10 mouse cellular contexts compared by ENCODE assay signal in genomic region chr4:41705922-41706754, GRCm38 (mm10). TPM values are rescaled to one million over a fixed set of nuclear protein-coding genes. Genes with fewer than 3 reads are reported as not detected.
DNase-seq lines count a peak whose midpoint lies in the region; ATAC-seq and TF ChIP-seq lines count a peak whose summit lies in the region.
"Had no signal": no experiment of that assay in that cellular context is flagged by ENCODE, and none has a peak within 500 bp of the region (broad histone marks: within the 10 kb centered on the region; RNA-seq: fewer than 3 reads in every experiment).

No protein-coding gene starts in this region.

- ATAC-seq in lung, embryonic 14.5 days (ENCODE audit: insufficient read depth) = no peak
- no peak for ATAC-seq in forebrain, embryonic 15.5 days (replicated peaks)
- ATAC-seq in midbrain, embryonic 16.5 days = peak; percentile 4; the same call in 1 of the 2 replicates
- no peak for ATAC-seq in stomach, postnatal 0 days (ENCODE audit: low FRiP score, low TSS enrichment)

- no peak overlapping the region for H3K9ac ChIP-seq in lung, embryonic 14.5 days
- H3K9ac ChIP-seq in forebrain, embryonic 15.5 days (replicated peaks) = no peak overlapping the region
- H3K9ac ChIP-seq in midbrain, embryonic 16.5 days (ENCODE audit: low read depth, low read length) = peak overlapping the region; percentile 42; the same call in 1 of the 2 replicates
- no peak overlapping the region for H3K9ac ChIP-seq in stomach, postnatal 0 days (ENCODE audit: low read length)

- H3K4me1 ChIP-seq in lung, embryonic 14.5 days (ENCODE audit: insufficient read depth) = no peaks in the 10 kb centered on the region
- H3K4me1 ChIP-seq in forebrain, embryonic 15.5 days = peaks cover 29% of the 10 kb centered on the region
- peaks cover 23% of the 10 kb centered on the region for H3K4me1 ChIP-seq in midbrain, embryonic 16.5 days (ENCODE audit: control insufficient read depth, insufficient read depth, low read length)
- no peaks in the 10 kb centered on the region for H3K4me1 ChIP-seq in stomach, postnatal 0 days (replicated peaks; ENCODE audit: control insufficient read depth, insufficient read depth)

- DNase-seq in cerebellum, postnatal 10 days = peak; percentile 69 to 75
- no peak for DNase-seq in cerebellum, postnatal 4 days (ENCODE audit: low spot score in 2 of 2)
- peak; percentile 40 for DNase-seq in lung, embryonic 14.5 days
- DNase-seq in lung, postnatal 36 days = no peak
- no peak for DNase-seq in stomach, postnatal 0 days (ENCODE audit: low spot score)
- no peak for DNase-seq in ovary, postnatal 10 days (ENCODE audit: low spot score)

- no peak for TF ChIP-seq EP300 in stomach, postnatal 0 days (optimal IDR thresholded peaks at IDR 0.05)

- H3K4me2 ChIP-seq in lung, embryonic 14.5 days = no peak overlapping the region
- peak overlapping the region; percentile 28; the same call in 1 of the 2 replicates for H3K4me2 ChIP-seq in forebrain, embryonic 15.5 days (replicated peaks)
- peak overlapping the region; percentile 21; the same call in 1 of the 2 replicates for H3K4me2 ChIP-seq in midbrain, embryonic 16.5 days (ENCODE audit: low read length)
- H3K4me2 ChIP-seq in stomach, postnatal 0 days (replicated peaks; ENCODE audit: low read depth) = no peak overlapping the region

- TF ChIP-seq CTCF in lung, embryonic 14.5 days (IDR thresholded peaks at IDR 0.05; ENCODE audit: low read depth) = no peak
- no peak for TF ChIP-seq CTCF in stomach, postnatal 0 days (IDR thresholded peaks at IDR 0.05; ENCODE audit: low read depth)

- 54% methylated on average over 19 of the region's 19 CpGs for WGBS in lung, embryonic 14.5 days
- WGBS in forebrain, embryonic 15.5 days = 42% methylated on average over 19 of the region's 19 CpGs
- WGBS in midbrain, embryonic 16.5 days = 50% methylated on average over 19 of the region's 19 CpGs
- WGBS in stomach, postnatal 0 days = 61% methylated on average over 19 of the region's 19 CpGs

- H3K9me3 ChIP-seq in lung, embryonic 14.5 days (ENCODE audit: low read depth, low read length) = no peaks in the 10 kb centered on the region
- no peaks in the 10 kb centered on the region for H3K9me3 ChIP-seq in forebrain, embryonic 15.5 days
- no peaks in the 10 kb centered on the region for H3K9me3 ChIP-seq in midbrain, embryonic 16.5 days (replicated peaks; ENCODE audit: control insufficient read depth, low read length, poor library complexity, severe bottlenecking)
- no peaks in the 10 kb centered on the region for H3K9me3 ChIP-seq in stomach, postnatal 0 days (ENCODE audit: control insufficient read depth, low read length)

- peaks cover under 1% of the 10 kb centered on the region; the same call in 1 of the 2 replicates for H3K36me3 ChIP-seq in lung, embryonic 14.5 days (ENCODE audit: insufficient read depth)
- peaks cover 4% of the 10 kb centered on the region; the same call in 1 of the 2 replicates for H3K36me3 ChIP-seq in forebrain, embryonic 15.5 days
- no peaks in the 10 kb centered on the region for H3K36me3 ChIP-seq in midbrain, embryonic 16.5 days (ENCODE audit: control insufficient read depth, insufficient read depth, low read length)
- no peaks in the 10 kb centered on the region for H3K36me3 ChIP-seq in stomach, postnatal 0 days (ENCODE audit: control insufficient read depth, insufficient read depth, low read length)

- H3K27me3 ChIP-seq in lung, embryonic 14.5 days (ENCODE audit: insufficient read depth, low read length) = no peaks in the 10 kb centered on the region
- H3K27me3 ChIP-seq in forebrain, embryonic 15.5 days = no peaks in the 10 kb centered on the region
- H3K27me3 ChIP-seq in midbrain, embryonic 16.5 days (ENCODE audit: control insufficient read depth, insufficient read depth, low read depth, low read length) = no peaks in the 10 kb centered on the region
- H3K27me3 ChIP-seq in stomach, postnatal 0 days (ENCODE audit: control insufficient read depth, insufficient read depth, low read length) = no peaks in the 10 kb centered on the region; the same call in 1 of the 2 replicates

- no peak overlapping the region for H3K4me3 ChIP-seq in lung, embryonic 14.5 days (ENCODE audit: low read depth, low read length)
- no peak overlapping the region for H3K4me3 ChIP-seq in forebrain, embryonic 15.5 days
- H3K4me3 ChIP-seq in midbrain, embryonic 16.5 days (ENCODE audit: low read depth, low read length) = no peak overlapping the region
- no peak overlapping the region for H3K4me3 ChIP-seq in stomach, postnatal 0 days (ENCODE audit: low read depth, low read length)

- no peak overlapping the region for H3K27ac ChIP-seq in lung, embryonic 14.5 days (ENCODE audit: low read depth)
- peak overlapping the region; percentile 14; the same call in 1 of the 2 replicates for H3K27ac ChIP-seq in forebrain, embryonic 15.5 days (replicated peaks)
- H3K27ac ChIP-seq in midbrain, embryonic 16.5 days (ENCODE audit: low read length) = peak overlapping the region; percentile 58
- H3K27ac ChIP-seq in stomach, postnatal 0 days (replicated peaks) = no peak overlapping the region

RNA-seq across cellular contexts. Expression of gene Il11ra1, which starts 6.3 kb away (rescaled TPM):
- 111 and 129 TPM in 2 replicates for polyA plus RNA-seq in lung, embryonic 14.5 days (2014; fragmentation: Nextera tagmentation; extraction: Ambion mirVana)
- polyA plus RNA-seq in forebrain, embryonic 15.5 days (2015; fragmentation: Nextera tagmentation; extraction: Ambion mirVana) = 23.8 and 26.4 TPM in 2 replicates
- 31.5 and 36.3 TPM in 2 replicates for polyA plus RNA-seq in midbrain, embryonic 16.5 days (2015; fragmentation: Nextera tagmentation; extraction: Ambion mirVana)
- 73.7 and 80.0 TPM in 2 replicates for polyA plus RNA-seq in stomach, postnatal 0 days (2015; fragmentation: Nextera tagmentation; extraction: Ambion mirVana)

RNA-seq across cellular contexts. Expression of gene Rpp25l, which starts 7.2 kb away (rescaled TPM):
- 87.1 and 90.3 TPM in 2 replicates for polyA plus RNA-seq in lung, embryonic 14.5 days (2014; fragmentation: Nextera tagmentation; extraction: Ambion mirVana)
- 58.0 and 70.0 TPM in 2 replicates for polyA plus RNA-seq in forebrain, embryonic 15.5 days (2015; fragmentation: Nextera tagmentation; extraction: Ambion mirVana)
- 52.3 and 52.4 TPM in 2 replicates for polyA plus RNA-seq in midbrain, embryonic 16.5 days (2015; fragmentation: Nextera tagmentation; extraction: Ambion mirVana)
- polyA plus RNA-seq in stomach, postnatal 0 days (2015; fragmentation: Nextera tagmentation; extraction: Ambion mirVana) = 38.0 and 40.2 TPM in 2 replicates

RNA-seq across cellular contexts. Expression of gene Cntfr, which starts 9.2 kb away (rescaled TPM):
- polyA plus RNA-seq in lung, embryonic 14.5 days (2014; fragmentation: Nextera tagmentation; extraction: Ambion mirVana) = 8.2 and 9.6 TPM in 2 replicates
- polyA plus RNA-seq in forebrain, embryonic 15.5 days (2015; fragmentation: Nextera tagmentation; extraction: Ambion mirVana) = 15.8 and 16.6 TPM in 2 replicates
- polyA plus RNA-seq in midbrain, embryonic 16.5 days (2015; fragmentation: Nextera tagmentation; extraction: Ambion mirVana) = 28.1 and 28.3 TPM in 2 replicates
- 4.3 and 5.9 TPM in 2 replicates for polyA plus RNA-seq in stomach, postnatal 0 days (2015; fragmentation: Nextera tagmentation; extraction: Ambion mirVana)

RNA-seq across cellular contexts. Expression of gene Dctn3, which starts 16.8 kb away (rescaled TPM):
- 103 and 106 TPM in 2 replicates for polyA plus RNA-seq in lung, embryonic 14.5 days (2014; fragmentation: Nextera tagmentation; extraction: Ambion mirVana)
- polyA plus RNA-seq in forebrain, embryonic 15.5 days (2015; fragmentation: Nextera tagmentation; extraction: Ambion mirVana) = 304 and 307 TPM in 2 replicates
- polyA plus RNA-seq in midbrain, embryonic 16.5 days (2015; fragmentation: Nextera tagmentation; extraction: Ambion mirVana) = 295 and 313 TPM in 2 replicates
- polyA plus RNA-seq in stomach, postnatal 0 days (2015; fragmentation: Nextera tagmentation; extraction: Ambion mirVana) = 129 TPM in 2 replicates

RNA-seq across cellular contexts. Expression of gene Arid3c, which starts 24.8 kb away (rescaled TPM):
- polyA plus RNA-seq in lung, embryonic 14.5 days (2014; fragmentation: Nextera tagmentation; extraction: Ambion mirVana) = not detected in 2 replicates
- 0.13 and 0.18 TPM in 2 replicates for polyA plus RNA-seq in forebrain, embryonic 15.5 days (2015; fragmentation: Nextera tagmentation; extraction: Ambion mirVana)
- polyA plus RNA-seq in midbrain, embryonic 16.5 days (2015; fragmentation: Nextera tagmentation; extraction: Ambion mirVana) = 0.58 and 1.2 TPM in 2 replicates
- polyA plus RNA-seq in stomach, postnatal 0 days (2015; fragmentation: Nextera tagmentation; extraction: Ambion mirVana) = 0.05 and 0.07 TPM in 2 replicates
- polyA plus RNA-seq: heart, embryonic 16.5 days; liver, adult 2 months had no signal

Comparison
In these comparisons a context has a peak if more than half of its experiments do, and no peak if none do; other contexts are left out.
1. DNase-seq: peak in cerebellum, postnatal 10 days (2 of 2) and lung, embryonic 14.5 days (single experiment); none in cerebellum, postnatal 4 days (0 of 2), lung, postnatal 36 days (single experiment), stomach, postnatal 0 days (single experiment) and ovary, postnatal 10 days (single experiment).
2. H3K27ac ChIP-seq: peak in forebrain, embryonic 15.5 days (single experiment) and midbrain, embryonic 16.5 days (single experiment); none in lung, embryonic 14.5 days (single experiment) and stomach, postnatal 0 days (single experiment).
3. H3K4me2 ChIP-seq: peak in forebrain, embryonic 15.5 days (single experiment) and midbrain, embryonic 16.5 days (single experiment); none in lung, embryonic 14.5 days (single experiment) and stomach, postnatal 0 days (single experiment).